Mouse (Mus musculus): Measurements from ENCODE around the gene Gak. TPM values are rescaled to one million over a fixed set of nuclear protein-coding genes. Genes with fewer than 3 reads are reported as not detected.

The Gak gene
- polyA plus RNA-seq, 1 experiment from 2014 or later, result 65.5 TPM

DNA sequence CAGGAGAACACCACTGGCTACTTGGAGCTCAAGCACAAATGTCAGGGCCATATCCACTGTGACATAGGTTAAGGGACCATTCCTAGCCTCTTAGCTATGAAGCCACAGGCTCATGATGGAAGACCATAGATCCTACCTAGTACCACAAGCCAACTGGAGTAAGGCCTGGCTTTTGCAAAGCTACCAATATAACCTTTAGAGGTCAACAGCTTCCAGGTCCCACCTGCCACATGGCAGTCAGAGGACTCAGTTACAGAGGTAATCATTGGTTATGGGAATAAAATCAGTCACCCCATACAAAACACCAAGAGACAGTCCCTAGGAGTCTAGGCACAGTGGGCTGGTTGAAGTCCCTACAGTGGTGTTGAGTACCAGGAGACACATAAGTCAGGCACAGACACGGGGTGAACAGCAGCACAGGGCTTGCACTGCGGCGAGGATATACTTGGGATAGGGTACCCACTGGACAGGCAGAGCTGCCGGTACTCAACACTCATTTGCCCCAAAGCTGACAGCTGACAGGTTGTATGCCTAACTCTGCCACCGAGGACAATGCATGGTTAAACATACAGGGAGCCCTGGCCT is 21.7 kb upstream of the Gak start:
- Histone ChIP-seq H3K27ac (ENCODE audit: low read depth) (no peak overlapping the region), H3K4me2 (ENCODE audit: low read length) (no peak overlapping the region), H3K4me1 (replicated peaks; ENCODE audit: control insufficient read depth, insufficient read depth, low read length) (no peaks in the 10 kb centered on the region), H3K4me3 (ENCODE audit: low read depth, low read length) (no peak overlapping the region), H3K9me3 (ENCODE audit: control insufficient read depth, low read length) (no peaks in the 10 kb centered on the region), H3K9ac (ENCODE audit: low read length) (no peak overlapping the region), H3K27me3 (replicated peaks; ENCODE audit: control insufficient read depth, insufficient read depth, low read length) (no peaks in the 10 kb centered on the region), H3K36me3 (ENCODE audit: control insufficient read depth, insufficient read depth, low read length) (peaks cover 76% of the 10 kb centered on the region)
- WGBS, result 80% methylated on average over 5 of the region's 5 CpGs
- DNase-seq (ENCODE audit: low spot score) (no peak), ATAC-seq (replicated peaks; ENCODE audit: low FRiP score, low TSS enrichment, low read depth) (no peak; the same call in 1 of the 2 replicates)

DNA sequence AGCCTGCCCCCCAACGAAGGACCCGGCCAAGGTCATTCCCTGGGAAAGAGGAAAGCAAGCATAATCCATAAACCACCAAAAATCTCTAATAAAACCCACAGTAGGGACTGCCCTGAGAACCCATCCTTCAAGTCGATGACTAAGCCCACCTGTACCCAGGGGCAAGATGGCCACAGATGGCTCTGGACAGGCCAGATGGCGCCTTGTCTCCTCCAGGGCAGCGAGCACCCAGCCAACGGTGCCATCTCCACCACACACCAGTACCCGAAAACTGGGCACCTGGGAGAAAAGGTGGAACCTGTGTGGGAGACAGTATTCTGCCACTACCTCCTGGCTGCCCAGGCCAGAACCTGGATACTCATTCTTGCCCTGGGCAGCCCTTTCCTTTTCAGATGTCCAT is 20.8 kb upstream of the Gak start:
- no peak overlapping the region for H3K4me2 ChIP-seq (ENCODE audit: low read length)
- H3K4me3 ChIP-seq (ENCODE audit: low read depth, low read length), result no peak overlapping the region
- no peaks in the 10 kb centered on the region for H3K27me3 ChIP-seq (replicated peaks; ENCODE audit: control insufficient read depth, insufficient read depth, low read length)
- no peaks in the 10 kb centered on the region for H3K9me3 ChIP-seq (ENCODE audit: control insufficient read depth, low read length)
- no peaks in the 10 kb centered on the region for H3K4me1 ChIP-seq (replicated peaks; ENCODE audit: control insufficient read depth, insufficient read depth, low read length)
- ATAC-seq (replicated peaks; ENCODE audit: low FRiP score, low TSS enrichment, low read depth) (no peak), DNase-seq (ENCODE audit: low spot score) (no peak)
- H3K27ac ChIP-seq (ENCODE audit: low read depth), result no peak overlapping the region
- H3K36me3 ChIP-seq (ENCODE audit: control insufficient read depth, insufficient read depth, low read length), result peaks cover 78% of the 10 kb centered on the region
- 92% methylated on average over 7 of the region's 7 CpGs for WGBS
- no peak overlapping the region; the same call in 1 of the 2 replicates for H3K9ac ChIP-seq (ENCODE audit: low read length)

DNA sequence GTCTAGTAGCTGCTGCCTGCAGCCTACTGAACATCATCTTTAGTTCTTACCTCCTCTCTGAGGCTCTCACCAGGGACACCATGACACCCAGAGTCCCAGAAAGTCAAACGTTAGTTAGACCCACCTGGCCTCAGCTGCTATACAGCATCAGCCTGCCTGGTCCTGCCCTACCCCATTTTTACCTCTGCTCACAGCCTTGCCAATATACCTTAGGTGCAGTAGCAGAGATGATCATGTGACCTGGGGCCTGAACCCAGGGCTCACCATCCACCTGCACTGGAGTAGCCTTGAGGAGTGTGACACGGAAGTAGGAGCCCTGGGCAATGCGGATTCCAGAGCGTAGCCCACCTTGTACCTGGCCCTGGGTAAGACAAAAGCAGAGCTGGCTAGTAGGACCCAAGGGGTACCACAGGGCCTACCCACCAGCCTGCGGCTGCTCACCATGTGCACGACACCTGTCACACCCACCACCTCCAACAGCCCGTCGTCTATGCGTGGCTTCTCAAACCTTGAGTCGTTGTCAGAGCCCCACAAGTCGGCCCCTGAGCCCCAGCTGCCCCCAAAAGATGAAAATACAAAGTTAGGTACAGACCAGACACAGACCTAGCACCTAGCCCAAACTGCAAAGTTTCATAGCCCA is 19.5 kb upstream of the Gak start:
- no peak overlapping the region for H3K27ac ChIP-seq (ENCODE audit: low read depth)
- H3K9ac ChIP-seq (ENCODE audit: low read length), result no peak overlapping the region
- no peaks in the 10 kb centered on the region for H3K4me1 ChIP-seq (replicated peaks; ENCODE audit: control insufficient read depth, insufficient read depth, low read length)
- H3K27me3 ChIP-seq (replicated peaks; ENCODE audit: control insufficient read depth, insufficient read depth, low read length), result no peaks in the 10 kb centered on the region
- DNase-seq (ENCODE audit: low spot score) (no peak), ATAC-seq (replicated peaks; ENCODE audit: low FRiP score, low TSS enrichment, low read depth) (no peak)
- H3K4me3 ChIP-seq (ENCODE audit: low read depth, low read length), result no peak overlapping the region
- H3K4me2 ChIP-seq (ENCODE audit: low read length), result no peak overlapping the region
- WGBS, result 87% methylated on average over 11 of the region's 11 CpGs
- H3K9me3 ChIP-seq (ENCODE audit: control insufficient read depth, low read length), result no peaks in the 10 kb centered on the region
- H3K36me3 ChIP-seq (ENCODE audit: control insufficient read depth, insufficient read depth, low read length), result peaks cover 78% of the 10 kb centered on the region

DNA sequence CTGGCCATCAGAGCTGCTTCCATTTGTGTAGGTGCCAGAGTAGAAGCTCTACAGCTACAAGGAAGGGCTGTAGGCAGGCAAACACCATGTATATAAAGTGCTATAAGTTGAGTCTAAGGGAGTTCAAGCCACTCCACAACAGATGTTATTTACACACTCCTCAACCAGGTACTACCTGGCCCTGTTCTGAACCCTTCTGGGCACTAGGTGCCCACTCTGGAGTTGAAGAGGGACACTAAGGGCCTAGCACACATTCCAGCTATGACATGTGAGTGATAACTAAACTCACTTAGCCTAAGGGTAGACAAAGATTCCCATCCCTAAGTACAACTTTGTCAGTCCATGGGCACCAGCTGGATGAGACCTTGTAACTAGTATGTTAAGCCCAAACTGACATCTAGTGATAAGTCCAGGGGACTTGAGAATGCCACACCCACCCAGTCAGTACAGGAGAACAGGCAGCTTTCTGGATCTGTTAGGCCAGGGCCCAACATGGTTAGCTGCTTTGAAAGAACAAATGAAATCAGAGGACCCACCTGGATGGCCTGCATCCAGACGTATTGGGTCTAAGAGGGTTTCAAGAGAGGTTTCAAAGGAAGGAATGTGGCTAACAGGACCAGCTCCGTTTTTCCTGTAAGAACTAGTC is 18.4 kb upstream of the Gak start:
- Histone ChIP-seq H3K9ac (ENCODE audit: low read length) (no peak overlapping the region), H3K27me3 (replicated peaks; ENCODE audit: control insufficient read depth, insufficient read depth, low read length) (no peaks in the 10 kb centered on the region), H3K9me3 (ENCODE audit: control insufficient read depth, low read length) (no peaks in the 10 kb centered on the region), H3K36me3 (ENCODE audit: control insufficient read depth, insufficient read depth, low read length) (peaks cover 76% of the 10 kb centered on the region), H3K4me3 (ENCODE audit: low read depth, low read length) (no peak overlapping the region), H3K27ac (ENCODE audit: low read depth) (no peak overlapping the region), H3K4me2 (ENCODE audit: low read length) (no peak overlapping the region), H3K4me1 (replicated peaks; ENCODE audit: control insufficient read depth, insufficient read depth, low read length) (no peaks in the 10 kb centered on the region)
- DNase-seq (ENCODE audit: low spot score), result no peak
- ATAC-seq (replicated peaks; ENCODE audit: low FRiP score, low TSS enrichment, low read depth), result no peak
- WGBS, result 86% methylated on average over 2 of the region's 2 CpGs

DNA sequence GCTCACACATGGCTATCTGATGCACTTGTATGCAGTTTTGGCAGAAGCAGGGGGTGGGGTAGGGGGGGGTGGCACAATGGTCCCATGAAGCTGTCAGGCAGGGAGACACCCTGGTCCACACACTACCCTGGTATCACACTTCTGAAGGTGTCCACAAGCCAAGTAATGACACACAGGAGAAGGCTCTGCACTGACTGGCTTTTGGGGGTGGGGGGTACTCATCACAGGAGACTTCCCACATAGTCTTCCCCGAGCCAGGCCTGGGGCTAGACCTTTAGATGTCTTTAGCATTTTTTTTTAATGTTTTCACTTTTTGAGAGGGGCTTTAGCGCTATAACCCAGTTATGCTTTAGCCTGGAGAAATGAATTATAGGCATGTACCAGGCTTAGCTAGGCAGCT is 17.8 kb upstream of the Gak start:
- Histone ChIP-seq H3K27me3 (replicated peaks; ENCODE audit: control insufficient read depth, insufficient read depth, low read length) (no peaks in the 10 kb centered on the region), H3K9ac (ENCODE audit: low read length) (no peak overlapping the region), H3K36me3 (ENCODE audit: control insufficient read depth, insufficient read depth, low read length) (peaks cover 76% of the 10 kb centered on the region), H3K9me3 (ENCODE audit: control insufficient read depth, low read length) (no peaks in the 10 kb centered on the region), H3K4me3 (ENCODE audit: low read depth, low read length) (no peak overlapping the region), H3K27ac (ENCODE audit: low read depth) (no peak overlapping the region), H3K4me1 (replicated peaks; ENCODE audit: control insufficient read depth, insufficient read depth, low read length) (no peaks in the 10 kb centered on the region), H3K4me2 (ENCODE audit: low read length) (no peak overlapping the region)
- no peak for DNase-seq (ENCODE audit: low spot score)
- WGBS, result 85% methylated on average over 2 of the region's 2 CpGs
- no peak for ATAC-seq (replicated peaks; ENCODE audit: low FRiP score, low TSS enrichment, low read depth)

DNA sequence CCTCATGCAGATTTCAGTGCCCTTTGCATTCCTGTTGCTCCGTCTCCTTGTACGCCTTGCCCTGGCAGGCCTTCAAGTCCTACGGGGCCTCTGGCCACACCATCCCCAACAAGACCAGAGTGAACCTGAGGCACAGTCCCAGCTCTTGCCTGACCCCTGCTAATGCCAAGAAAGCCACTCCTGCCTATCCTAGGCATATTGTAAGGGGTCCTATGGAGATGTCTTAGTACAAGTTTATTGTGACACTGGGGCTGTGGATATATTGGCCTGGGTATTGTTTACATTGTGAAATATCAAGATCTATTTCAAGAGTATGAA is 16.7 kb upstream of the Gak start:
- no peak overlapping the region for H3K9ac ChIP-seq (ENCODE audit: low read length)
- no peak overlapping the region for H3K4me3 ChIP-seq (ENCODE audit: low read depth, low read length)
- no peak for ATAC-seq (replicated peaks; ENCODE audit: low FRiP score, low TSS enrichment, low read depth)
- no peaks in the 10 kb centered on the region for H3K9me3 ChIP-seq (ENCODE audit: control insufficient read depth, low read length)
- H3K4me2 ChIP-seq (ENCODE audit: low read length), result no peak overlapping the region
- peaks cover 85% of the 10 kb centered on the region for H3K36me3 ChIP-seq (ENCODE audit: control insufficient read depth, insufficient read depth, low read length)
- no peak overlapping the region for H3K27ac ChIP-seq (ENCODE audit: low read depth)
- no peaks in the 10 kb centered on the region for H3K4me1 ChIP-seq (replicated peaks; ENCODE audit: control insufficient read depth, insufficient read depth, low read length)
- no peak for DNase-seq (ENCODE audit: low spot score)
- 91% methylated on average over 3 of the region's 3 CpGs for WGBS
- no peaks in the 10 kb centered on the region for H3K27me3 ChIP-seq (replicated peaks; ENCODE audit: control insufficient read depth, insufficient read depth, low read length)

DNA sequence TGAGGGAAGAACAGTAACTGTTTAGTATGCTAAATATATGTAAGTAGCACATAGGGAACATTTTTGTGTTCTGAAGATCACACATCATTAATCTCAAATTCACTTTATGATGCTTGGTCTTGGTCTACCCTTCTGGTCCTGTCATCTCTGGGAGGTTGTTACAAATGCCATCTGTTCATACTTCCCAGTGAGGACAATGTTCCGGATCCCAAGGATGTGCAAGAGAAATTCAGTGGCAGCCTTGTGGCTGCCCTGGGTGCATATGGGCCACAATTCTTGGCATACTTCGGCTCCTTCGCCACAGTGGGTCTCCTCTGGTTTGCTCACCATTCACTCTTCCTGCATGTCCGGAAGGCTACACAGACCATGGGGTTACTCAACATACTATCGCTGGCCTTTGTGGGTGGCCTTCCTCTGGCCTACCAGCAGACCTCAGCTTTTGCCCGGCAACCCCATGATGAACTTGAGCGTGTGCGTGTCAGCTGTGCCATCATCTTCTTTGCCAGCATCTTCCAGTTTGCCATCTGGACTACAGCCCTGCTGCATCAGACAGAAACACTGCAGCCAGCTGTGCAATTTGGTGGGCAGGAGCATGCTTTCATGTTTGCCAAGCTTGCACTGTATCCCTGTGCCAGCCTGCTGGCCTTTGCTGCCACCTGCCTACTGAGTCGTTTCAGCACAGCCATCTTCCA is 16.2 kb upstream of the Gak start:
- WGBS, result 88% methylated on average over 9 of the region's 9 CpGs
- H3K4me1 ChIP-seq (replicated peaks; ENCODE audit: control insufficient read depth, insufficient read depth, low read length), result no peaks in the 10 kb centered on the region
- H3K27me3 ChIP-seq (replicated peaks; ENCODE audit: control insufficient read depth, insufficient read depth, low read length), result no peaks in the 10 kb centered on the region
- peaks cover 87% of the 10 kb centered on the region for H3K36me3 ChIP-seq (ENCODE audit: control insufficient read depth, insufficient read depth, low read length)
- no peak overlapping the region for H3K27ac ChIP-seq (ENCODE audit: low read depth)
- DNase-seq (ENCODE audit: low spot score), result no peak
- H3K4me3 ChIP-seq (ENCODE audit: low read depth, low read length), result no peak overlapping the region
- H3K9me3 ChIP-seq (ENCODE audit: control insufficient read depth, low read length), result no peaks in the 10 kb centered on the region
- ATAC-seq (replicated peaks; ENCODE audit: low FRiP score, low TSS enrichment, low read depth), result no peak
- H3K9ac ChIP-seq (ENCODE audit: low read length), result no peak overlapping the region
- H3K4me2 ChIP-seq (ENCODE audit: low read length), result no peak overlapping the region

DNA sequence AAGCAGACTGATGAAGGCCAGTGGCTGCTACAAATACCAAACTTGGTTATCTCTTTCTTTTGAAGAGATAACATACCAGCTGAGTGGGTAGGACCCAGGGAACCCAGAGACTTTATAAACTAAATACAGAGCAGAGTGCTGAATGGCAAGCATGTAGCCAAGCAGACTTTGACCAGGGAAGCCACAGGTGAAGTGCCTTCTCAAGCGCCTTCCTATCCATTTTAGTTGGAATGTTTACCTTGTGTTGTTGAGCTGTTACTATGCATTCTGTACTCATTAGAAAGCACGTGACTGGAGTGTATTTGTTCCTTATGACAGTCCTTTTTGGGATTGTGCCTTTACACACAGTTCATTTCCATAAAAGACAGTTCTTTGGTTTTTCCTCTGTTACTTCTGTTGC is 14.1 kb upstream of the Gak start:
- Histone ChIP-seq H3K9me3 (ENCODE audit: control insufficient read depth, low read length) (no peaks in the 10 kb centered on the region), H3K9ac (ENCODE audit: low read length) (no peak overlapping the region), H3K27ac (ENCODE audit: low read depth) (no peak overlapping the region), H3K4me3 (ENCODE audit: low read depth, low read length) (no peak overlapping the region), H3K36me3 (ENCODE audit: control insufficient read depth, insufficient read depth, low read length) (peaks cover 81% of the 10 kb centered on the region), H3K4me1 (replicated peaks; ENCODE audit: control insufficient read depth, insufficient read depth, low read length) (no peaks in the 10 kb centered on the region), H3K4me2 (ENCODE audit: low read length) (no peak overlapping the region), H3K27me3 (replicated peaks; ENCODE audit: control insufficient read depth, insufficient read depth, low read length) (no peaks in the 10 kb centered on the region)
- DNase-seq (ENCODE audit: low spot score) (no peak), ATAC-seq (replicated peaks; ENCODE audit: low FRiP score, low TSS enrichment, low read depth) (no peak)
- WGBS, result 79% methylated on average over 2 of the region's 2 CpGs

Data from intestine, embryonic 14.5 days (tissue).